Mouse (Mus musculus): ENCODE measurements around the gene 1300017J02Rik. TPM values are rescaled to one million over a fixed set of nuclear protein-coding genes. Genes with fewer than 3 reads are reported as not detected.

1300017J02Rik gene
- polyA plus RNA-seq, 2 experiments: 42.2 to 43.4 TPM

- Histone ChIP-seq H3K4me3 (ENCODE audit: insufficient read depth in 1 of 2, low read depth in 2 of 2, low read length in 2 of 2) (no peak overlapping the region), H3K9ac (replicated peaks) (no peak overlapping the region), H3K36me3 (replicated peaks; ENCODE audit: control insufficient read depth, insufficient read depth, low read depth) (peaks cover 51% of the 10 kb centered on the region), H3K4me1 (replicated peaks; ENCODE audit: control insufficient read depth in 2 of 2, insufficient read depth in 2 of 2, low read length in 1 of 2) (peaks cover 16% of the 10 kb centered on the region in 2 experiments), H3K27ac (0 out of 2 replicates have a peak overlapping the region, but pooled peaks have one; percentile 10), H3K27me3 (ENCODE audit: control insufficient read depth, insufficient read depth, low read length) (no peaks in the 10 kb centered on the region), H3K4me2 (ENCODE audit: low read depth) (no peak overlapping the region), H3K9me3 (ENCODE audit: control insufficient read depth, low read length) (no peaks in the 10 kb centered on the region)
- WGBS (ENCODE audit: insufficient replicate concordance): 41% methylated on average over 1 of the region's 1 CpGs
- peak; percentile 48; the same call in 1 of the 2 replicates for ATAC-seq (ENCODE audit: insufficient read depth)
- TF ChIP-seq CTCF (IDR thresholded peaks at IDR 0.05; ENCODE audit: low read depth): no peak
- no peak for TF ChIP-seq EP300 (IDR thresholded peaks at IDR 0.05; ENCODE audit: low read depth)
- DNase-seq (ENCODE audit: low read depth in 3 of 3, low spot score in 3 of 3): no peak
Measured at GRCm38 (mm10) chr9:103275676-103276075, 29.2 kb downstream of the 1300017J02Rik start.

- no peak overlapping the region for H3K9ac ChIP-seq (replicated peaks)
- 67% methylated on average over 8 of the region's 8 CpGs for WGBS (ENCODE audit: insufficient replicate concordance)
- TF ChIP-seq CTCF (IDR thresholded peaks at IDR 0.05; ENCODE audit: low read depth) (no peak), EP300 (IDR thresholded peaks at IDR 0.05; ENCODE audit: low read depth) (no peak)
- no peak overlapping the region for H3K4me3 ChIP-seq (ENCODE audit: insufficient read depth in 1 of 2, low read depth in 2 of 2, low read length in 2 of 2)
- no peak overlapping the region for H3K4me2 ChIP-seq (ENCODE audit: low read depth)
- no peak for DNase-seq (ENCODE audit: low read depth in 3 of 3, low spot score in 3 of 3)
- peak; percentile 25; the same call in 1 of the 2 replicates for ATAC-seq (ENCODE audit: insufficient read depth)
- H3K4me1 ChIP-seq (replicated peaks; ENCODE audit: control insufficient read depth in 2 of 2, insufficient read depth in 2 of 2, low read length in 1 of 2): peaks cover 16% of the 10 kb centered on the region in 2 experiments
- no peak overlapping the region for H3K27ac ChIP-seq
- H3K9me3 ChIP-seq (ENCODE audit: control insufficient read depth, low read length): no peaks in the 10 kb centered on the region
- no peaks in the 10 kb centered on the region for H3K27me3 ChIP-seq (ENCODE audit: control insufficient read depth, insufficient read depth, low read length)
- peaks cover 43% of the 10 kb centered on the region for H3K36me3 ChIP-seq (replicated peaks; ENCODE audit: control insufficient read depth, insufficient read depth, low read depth)
Measured at GRCm38 (mm10) chr9:103274819-103275218, 30.1 kb downstream of the 1300017J02Rik start.

- H3K9ac ChIP-seq (replicated peaks): no peak overlapping the region
- peaks cover 46% of the 10 kb centered on the region for H3K36me3 ChIP-seq (replicated peaks; ENCODE audit: control insufficient read depth, insufficient read depth, low read depth)
- no peak for DNase-seq (ENCODE audit: low read depth in 3 of 3, low spot score in 3 of 3)
- no peaks in the 10 kb centered on the region for H3K9me3 ChIP-seq (ENCODE audit: control insufficient read depth, low read length)
- TF ChIP-seq CTCF (IDR thresholded peaks at IDR 0.05; ENCODE audit: low read depth): no peak
- TF ChIP-seq EP300 (IDR thresholded peaks at IDR 0.05; ENCODE audit: low read depth): no peak
- H3K27ac ChIP-seq: no peak overlapping the region
- H3K4me1 ChIP-seq (replicated peaks; ENCODE audit: control insufficient read depth in 2 of 2, insufficient read depth in 2 of 2, low read length in 1 of 2): peaks cover 14 to 16% of the 10 kb centered on the region in 2 experiments
- 45% methylated on average over 4 of the region's 4 CpGs for WGBS (ENCODE audit: insufficient replicate concordance)
- no peak overlapping the region for H3K4me3 ChIP-seq (ENCODE audit: insufficient read depth in 1 of 2, low read depth in 2 of 2, low read length in 2 of 2)
- no peak for ATAC-seq (ENCODE audit: insufficient read depth)
- H3K27me3 ChIP-seq (ENCODE audit: control insufficient read depth, insufficient read depth, low read length): no peaks in the 10 kb centered on the region
- no peak overlapping the region for H3K4me2 ChIP-seq (ENCODE audit: low read depth)
Measured at GRCm38 (mm10) chr9:103271104-103271503, 33.8 kb downstream of the 1300017J02Rik start.

DNA sequence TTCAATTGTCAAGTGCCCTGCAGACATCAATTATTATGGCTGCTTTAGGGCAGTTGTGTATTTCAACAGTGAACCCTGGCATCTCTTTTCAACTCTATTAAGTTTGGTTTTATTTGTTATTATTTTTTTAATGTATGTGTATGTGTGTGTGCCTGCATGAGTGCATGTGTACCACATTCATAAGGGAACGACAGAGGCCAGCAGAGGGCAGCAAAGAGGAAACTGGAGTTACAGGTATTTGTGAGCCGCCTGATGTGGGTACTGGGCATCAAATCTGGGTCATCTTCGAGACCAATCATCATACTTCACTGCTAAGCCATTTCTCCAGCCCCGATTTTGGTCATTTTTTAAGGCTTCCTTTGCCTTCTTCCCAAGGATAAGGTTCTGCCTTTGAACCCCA is 39.1 kb downstream of the 1300017J02Rik start:
- H3K27me3 ChIP-seq (ENCODE audit: control insufficient read depth, insufficient read depth, low read length): no peaks in the 10 kb centered on the region
- no peak for TF ChIP-seq EP300 (IDR thresholded peaks at IDR 0.05; ENCODE audit: low read depth)
- peak; percentile 67 for TF ChIP-seq CTCF (IDR thresholded peaks at IDR 0.05; ENCODE audit: low read depth)
- no peak overlapping the region for H3K27ac ChIP-seq
- DNase-seq (ENCODE audit: low read depth in 3 of 3, low spot score in 3 of 3) (no peak), ATAC-seq (ENCODE audit: insufficient read depth) (no peak)
- H3K4me2 ChIP-seq (ENCODE audit: low read depth): no peak overlapping the region
- H3K4me1 ChIP-seq (replicated peaks; ENCODE audit: control insufficient read depth in 2 of 2, insufficient read depth in 2 of 2, low read length in 1 of 2): no peaks in the 10 kb centered on the region
- 83% methylated on average over 4 of the region's 4 CpGs for WGBS (ENCODE audit: insufficient replicate concordance)
- H3K9me3 ChIP-seq (ENCODE audit: control insufficient read depth, low read length): no peaks in the 10 kb centered on the region
- H3K36me3 ChIP-seq (replicated peaks; ENCODE audit: control insufficient read depth, insufficient read depth, low read depth): peaks cover 55% of the 10 kb centered on the region
- no peak overlapping the region for H3K9ac ChIP-seq (replicated peaks)
- H3K4me3 ChIP-seq (ENCODE audit: insufficient read depth in 1 of 2, low read depth in 2 of 2, low read length in 2 of 2): no peak overlapping the region

- no peak for DNase-seq (ENCODE audit: low read depth in 3 of 3, low spot score in 3 of 3)
- no peak overlapping the region for H3K9ac ChIP-seq (replicated peaks)
- H3K27me3 ChIP-seq (ENCODE audit: control insufficient read depth, insufficient read depth, low read length): no peaks in the 10 kb centered on the region
- no peak overlapping the region for H3K4me2 ChIP-seq (ENCODE audit: low read depth)
- WGBS (ENCODE audit: insufficient replicate concordance): 76% methylated on average over 5 of the region's 5 CpGs
- H3K9me3 ChIP-seq (ENCODE audit: control insufficient read depth, low read length): no peaks in the 10 kb centered on the region
- peaks cover 17% of the 10 kb centered on the region for H3K36me3 ChIP-seq (replicated peaks; ENCODE audit: control insufficient read depth, insufficient read depth, low read depth)
- no peak for TF ChIP-seq EP300 (IDR thresholded peaks at IDR 0.05; ENCODE audit: low read depth)
- TF ChIP-seq CTCF (IDR thresholded peaks at IDR 0.05; ENCODE audit: low read depth): no peak
- ATAC-seq (ENCODE audit: insufficient read depth): no peak
- H3K4me1 ChIP-seq (replicated peaks; ENCODE audit: control insufficient read depth in 2 of 2, insufficient read depth in 2 of 2, low read length in 1 of 2): no peaks in the 10 kb centered on the region
- H3K27ac ChIP-seq: no peak overlapping the region
- no peak overlapping the region for H3K4me3 ChIP-seq (ENCODE audit: insufficient read depth in 1 of 2, low read depth in 2 of 2, low read length in 2 of 2)
Measured at GRCm38 (mm10) chr9:103252906-103253305, 52.0 kb downstream of the 1300017J02Rik start.
